Mouse (Mus musculus) stomach, embryonic 15.5 days (tissue): ENCODE measurements around the gene Fam178b. TPM values are rescaled to one million over a fixed set of nuclear protein-coding genes. Genes with fewer than 3 reads are reported as not detected.

Source experiments
- ATAC-seq: fragments of 200-750 bp; cut with Nextera tagmentation; 2 replicates; pipeline ENCODE4 v1.8.0; 2017; ENCODE audit warnings: low read depth, moderate number of reproducible peaks, moderate TSS enrichment; ENCODE audit not compliant: insufficient read depth, low FRiP score
- H3K27ac ChIP-seq: fragments of 300-500 bp; sonication (generic); 2 replicates; pipeline ENCODE4 v1.5.1; 2015; ENCODE audit warnings: mild to moderate bottlenecking, inconsistent platforms
- H3K27me3 ChIP-seq: fragments of 300-500 bp; sonication (generic); replicated peaks from 2 replicates; pipeline ENCODE4 v1.6.1; 2015; ENCODE audit warnings: inconsistent platforms
- H3K36me3 ChIP-seq: fragments of 300-500 bp; sonication (generic); 2 replicates; pipeline ENCODE4 v1.6.1; 2015; ENCODE audit warnings: inconsistent platforms
- H3K4me1 ChIP-seq: fragments of 300-500 bp; sonication (generic); 2 replicates; pipeline ENCODE4 v1.6.1; 2015; ENCODE audit warnings: inconsistent platforms
- H3K4me2 ChIP-seq: fragments of 300-500 bp; sonication (generic); 2 replicates; pipeline ENCODE4 v1.6.1; 2015; ENCODE audit warnings: mild to moderate bottlenecking, inconsistent platforms
- H3K4me3 ChIP-seq: fragments of 300-500 bp; sonication (generic); replicated peaks from 2 replicates; pipeline ENCODE4 v1.5.1; 2015; ENCODE audit warnings: inconsistent platforms
- H3K9ac ChIP-seq: fragments of 300-500 bp; sonication (generic); 2 replicates; pipeline ENCODE4 v1.6.1; 2015; ENCODE audit warnings: inconsistent platforms
- H3K9me3 ChIP-seq: fragments of 300-500 bp; sonication (generic); 2 replicates; pipeline ENCODE4 v1.6.1; 2016; ENCODE audit warnings: inconsistent platforms
- WGBS: fragments of 180-500 bp; shearing (Covaris S2); methylation state at CpG from one replicate; pipeline ENCODE4 v1.1.7; 2015; 5-methylcytosine and 5-hydroxymethylcytosine counted together
- polyA plus RNA-seq: library from polyadenylated mRNA; unstranded; fragments of >200 nt; fragmentation: Nextera tagmentation; extraction: Ambion mirVana; gene quantifications from 2 replicates; pipeline ENCODE4 v1.2.1, GENCODE M21; 2015

The Fam178b gene
- polyA plus RNA-seq, 1 experiment from 2014 or later: 0.96 TPM

DNA sequence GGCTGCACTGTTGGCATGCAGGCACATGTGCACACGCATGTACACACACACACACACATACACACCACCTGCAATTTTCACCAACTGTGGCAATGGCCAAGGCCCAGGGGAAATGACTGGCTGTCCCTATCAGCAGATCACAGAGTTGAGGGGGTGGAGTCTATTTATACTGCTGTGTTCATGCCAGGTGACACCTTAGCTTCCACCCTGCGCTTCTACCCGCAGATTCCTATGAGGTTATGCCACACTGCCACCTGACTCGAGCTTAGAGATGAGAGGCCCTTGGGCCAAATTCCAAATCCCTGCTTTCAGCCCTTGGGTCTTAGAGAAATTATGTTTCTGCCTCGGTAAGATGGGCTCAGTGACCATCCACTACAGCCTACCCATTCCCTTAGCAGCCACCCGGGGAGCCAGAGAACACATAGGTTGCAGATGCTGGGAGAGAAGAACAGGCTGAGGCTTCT, 148.4 kb downstream of the Fam178b start:
- no peak overlapping the region for H3K27ac ChIP-seq
- no peak for ATAC-seq
- H3K9ac ChIP-seq: no peak overlapping the region
- H3K27me3 ChIP-seq: no peaks in the 10 kb centered on the region
- H3K4me2 ChIP-seq: no peak overlapping the region
- H3K4me3 ChIP-seq: no peak overlapping the region
- H3K9me3 ChIP-seq: no peaks in the 10 kb centered on the region
- peaks cover 8% of the 10 kb centered on the region; the same call in 1 of the 2 replicates for H3K4me1 ChIP-seq
- WGBS: 73% methylated on average over 6 of the region's 6 CpGs
- H3K36me3 ChIP-seq: 0 out of 2 replicates have a peak, but pooled peaks cover 5% of the 10 kb centered on the region

DNA sequence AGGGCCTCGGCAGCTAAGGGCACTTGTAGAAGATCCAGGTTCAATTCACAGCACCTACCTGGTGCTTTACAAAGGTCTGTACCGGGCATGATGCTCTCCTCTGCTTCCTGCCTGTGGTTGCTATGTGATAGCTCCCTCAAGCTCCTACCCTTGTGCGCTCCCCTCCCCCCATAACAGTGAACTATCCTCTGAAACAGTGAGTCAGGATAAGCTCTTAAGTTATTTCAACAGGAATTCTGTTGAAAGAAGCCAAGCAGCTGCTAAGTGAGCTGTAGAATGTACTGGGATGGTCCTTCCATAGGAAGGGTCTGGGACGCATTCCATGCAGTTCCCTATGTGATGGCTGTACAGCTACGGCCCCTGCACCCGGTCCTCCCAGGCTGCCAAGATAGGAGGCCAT, 149.4 kb downstream of the Fam178b start:
- H3K27me3 ChIP-seq: no peaks in the 10 kb centered on the region
- H3K4me1 ChIP-seq: peaks cover 9% of the 10 kb centered on the region; the same call in 1 of the 2 replicates
- no peak overlapping the region for H3K4me2 ChIP-seq
- H3K4me3 ChIP-seq: no peak overlapping the region
- ATAC-seq: no peak
- H3K36me3 ChIP-seq: 0 out of 2 replicates have a peak, but pooled peaks cover 5% of the 10 kb centered on the region
- H3K27ac ChIP-seq: no peak overlapping the region
- H3K9me3 ChIP-seq: no peaks in the 10 kb centered on the region
- H3K9ac ChIP-seq: no peak overlapping the region
- WGBS: 72% methylated on average over 6 of the region's 6 CpGs

DNA sequence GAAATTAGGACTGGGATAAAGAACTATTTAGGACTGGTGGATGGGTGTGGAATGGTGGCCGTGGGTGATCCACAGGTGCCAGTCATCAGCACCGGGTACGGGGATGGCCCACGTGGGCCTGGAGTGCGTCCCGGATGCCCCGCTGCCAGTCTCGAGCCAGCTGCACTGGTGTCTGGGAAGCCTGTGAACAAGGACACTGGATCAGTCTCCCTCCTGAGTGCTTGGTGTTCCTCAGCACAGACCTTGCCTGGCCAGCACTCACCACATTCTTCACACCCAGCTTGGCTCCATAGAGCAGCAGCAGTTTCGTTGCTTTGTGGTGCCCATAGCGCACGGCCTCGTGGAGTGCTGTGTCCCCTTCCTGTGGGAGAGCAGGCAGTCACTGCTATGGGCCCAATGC, 151.5 kb downstream of the Fam178b start:
- Histone ChIP-seq H3K4me2 (no peak overlapping the region), H3K27ac (no peak overlapping the region), H3K36me3 (no peaks in the 10 kb centered on the region), H3K4me3 (no peak overlapping the region), H3K9ac (no peak overlapping the region), H3K9me3 (no peaks in the 10 kb centered on the region), H3K4me1 (peaks cover 18% of the 10 kb centered on the region; the same call in 1 of the 2 replicates), H3K27me3 (no peaks in the 10 kb centered on the region)
- no peak for ATAC-seq
- 88% methylated on average over 12 of the region's 12 CpGs for WGBS

DNA sequence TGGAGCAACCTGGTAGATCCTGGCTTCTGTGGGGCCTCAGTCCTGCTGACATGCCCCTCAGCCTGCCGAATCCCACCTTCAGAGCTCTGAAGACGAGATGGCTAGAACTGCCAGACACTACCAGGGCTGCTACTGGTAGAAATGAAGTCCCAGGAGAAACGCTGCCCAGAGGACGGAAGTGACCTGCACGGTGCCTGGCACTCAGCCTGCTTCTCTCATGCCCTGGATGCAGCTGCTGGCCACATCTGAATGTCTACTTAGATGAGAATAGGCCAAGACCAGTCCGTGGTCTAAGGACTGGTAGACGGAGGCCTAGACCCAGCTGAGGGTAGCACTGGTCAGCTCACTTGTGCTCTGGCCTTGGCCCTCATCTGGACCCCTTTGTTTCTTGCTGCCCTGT, 152.0 kb downstream of the Fam178b start:
- 89% methylated on average over 7 of the region's 7 CpGs for WGBS
- Histone ChIP-seq H3K9me3 (no peaks in the 10 kb centered on the region), H3K4me1 (peaks cover 18% of the 10 kb centered on the region; the same call in 1 of the 2 replicates), H3K4me2 (no peak overlapping the region), H3K9ac (no peak overlapping the region), H3K27ac (no peak overlapping the region), H3K36me3 (peaks cover 5% of the 10 kb centered on the region; the same call in 1 of the 2 replicates), H3K4me3 (no peak overlapping the region), H3K27me3 (no peaks in the 10 kb centered on the region)
- no peak for ATAC-seq

DNA sequence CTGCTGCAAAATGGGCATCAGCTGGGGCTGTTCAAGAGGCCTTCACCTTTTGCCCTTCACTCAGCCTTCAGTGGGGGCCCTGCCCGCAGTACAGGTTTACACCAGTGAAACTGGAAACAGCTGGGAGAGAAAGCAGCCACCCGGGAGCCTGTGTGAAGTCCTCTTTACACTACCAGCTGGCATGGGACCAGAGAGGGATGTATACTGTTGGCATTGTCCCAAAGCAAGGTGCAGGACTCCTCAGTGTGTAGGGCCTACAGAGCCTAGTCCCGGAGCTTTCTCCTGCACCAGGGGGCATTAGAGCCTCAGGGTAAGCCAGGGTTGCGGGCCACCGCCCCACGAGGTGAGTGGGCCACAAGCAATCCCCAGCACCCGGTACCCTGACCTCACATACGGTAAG, 152.5 kb downstream of the Fam178b start:
- 73% methylated on average over 8 of the region's 8 CpGs for WGBS
- peaks cover 8% of the 10 kb centered on the region for H3K36me3 ChIP-seq
- no peaks in the 10 kb centered on the region for H3K9me3 ChIP-seq
- no peak overlapping the region for H3K4me3 ChIP-seq
- H3K27ac ChIP-seq: no peak overlapping the region
- no peak overlapping the region for H3K4me2 ChIP-seq
- H3K9ac ChIP-seq: no peak overlapping the region
- ATAC-seq: 0 out of 2 replicates have a peak, but pooled peaks have one; percentile 19
- H3K27me3 ChIP-seq: no peaks in the 10 kb centered on the region
- H3K4me1 ChIP-seq: peaks cover 18% of the 10 kb centered on the region; the same call in 1 of the 2 replicates

DNA sequence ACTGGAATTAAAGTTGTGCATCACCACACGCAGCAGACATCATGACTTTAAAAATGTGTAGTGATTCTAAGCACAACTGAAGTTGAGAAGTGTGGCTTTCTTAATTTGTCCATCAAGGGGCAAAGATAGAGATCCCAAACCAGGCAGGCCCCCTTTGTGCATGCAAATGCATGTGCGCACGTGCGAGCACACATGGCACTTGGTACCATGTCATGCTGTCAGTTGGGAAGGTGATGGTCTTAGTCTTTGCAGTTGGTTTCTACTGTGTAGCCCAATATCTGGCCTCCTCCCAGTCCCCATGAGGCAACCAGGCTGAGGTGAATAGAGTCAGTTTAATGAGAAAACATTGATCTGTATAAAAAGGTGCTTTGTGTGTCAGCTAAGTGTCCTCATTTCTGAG, 153.1 kb downstream of the Fam178b start:
- H3K9me3 ChIP-seq: no peaks in the 10 kb centered on the region
- no peak overlapping the region for H3K27ac ChIP-seq
- H3K36me3 ChIP-seq: peaks cover 14% of the 10 kb centered on the region
- no peak overlapping the region for H3K9ac ChIP-seq
- H3K4me2 ChIP-seq: no peak overlapping the region
- ATAC-seq: no peak
- H3K27me3 ChIP-seq: no peaks in the 10 kb centered on the region
- H3K4me3 ChIP-seq: no peak overlapping the region
- peaks cover 18% of the 10 kb centered on the region; the same call in 1 of the 2 replicates for H3K4me1 ChIP-seq
- 93% methylated on average over 4 of the region's 4 CpGs for WGBS

DNA sequence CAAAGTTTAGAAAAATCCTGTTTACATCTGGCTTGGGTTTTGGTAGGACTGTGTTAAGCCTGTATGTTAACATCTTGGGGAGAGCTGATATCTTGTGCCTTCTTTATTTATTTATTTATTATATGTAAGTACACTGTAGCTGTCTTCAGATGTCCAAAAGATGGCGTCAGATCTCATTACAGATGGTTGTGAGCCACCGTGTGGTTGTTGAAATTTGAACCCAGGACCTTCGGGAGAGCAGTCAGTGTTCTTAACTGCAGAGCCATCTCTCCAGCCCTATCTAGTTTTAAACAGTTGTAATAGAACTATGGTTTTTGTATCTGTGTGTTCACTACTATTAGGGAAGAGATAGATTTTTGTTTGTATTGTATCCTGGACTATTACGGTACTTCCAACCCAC, 153.7 kb downstream of the Fam178b start:
- no peak overlapping the region for H3K9ac ChIP-seq
- no peaks in the 10 kb centered on the region for H3K27me3 ChIP-seq
- no peak overlapping the region for H3K4me2 ChIP-seq
- no peak overlapping the region for H3K4me3 ChIP-seq
- 83% methylated on average over 4 of the region's 4 CpGs for WGBS
- peaks cover 18% of the 10 kb centered on the region for H3K36me3 ChIP-seq
- H3K4me1 ChIP-seq: peaks cover 18% of the 10 kb centered on the region; the same call in 1 of the 2 replicates
- no peak overlapping the region for H3K27ac ChIP-seq
- ATAC-seq: no peak
- H3K9me3 ChIP-seq: no peaks in the 10 kb centered on the region

DNA sequence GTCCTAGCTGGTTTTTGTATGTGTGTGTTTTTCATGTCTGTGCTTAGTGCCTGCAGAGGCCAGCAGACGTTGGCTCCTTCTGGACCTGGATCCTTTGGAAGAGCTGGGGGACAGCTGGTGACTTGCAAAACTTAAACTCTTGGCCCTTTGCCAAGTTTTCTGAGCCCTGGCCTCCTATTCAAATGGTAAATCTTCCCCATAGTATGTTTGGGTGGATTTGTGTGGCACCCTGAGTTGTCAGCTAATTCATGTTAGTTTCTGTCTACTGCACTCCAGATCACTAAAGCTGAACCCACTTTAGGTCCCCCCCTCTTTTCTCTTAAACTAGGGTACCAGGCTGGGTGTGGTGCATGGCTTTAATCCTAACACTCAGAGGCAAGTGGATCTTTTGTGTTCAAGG, 154.6 kb downstream of the Fam178b start:
- H3K27me3 ChIP-seq: no peaks in the 10 kb centered on the region
- ATAC-seq: no peak
- H3K4me3 ChIP-seq: no peak overlapping the region
- H3K9ac ChIP-seq: no peak overlapping the region
- WGBS: 15% methylated on average over 1 of the region's 1 CpGs
- H3K27ac ChIP-seq: no peak overlapping the region
- H3K4me1 ChIP-seq: peaks cover 24% of the 10 kb centered on the region
- peaks cover 18% of the 10 kb centered on the region for H3K36me3 ChIP-seq
- H3K4me2 ChIP-seq: no peak overlapping the region
- no peaks in the 10 kb centered on the region for H3K9me3 ChIP-seq

DNA sequence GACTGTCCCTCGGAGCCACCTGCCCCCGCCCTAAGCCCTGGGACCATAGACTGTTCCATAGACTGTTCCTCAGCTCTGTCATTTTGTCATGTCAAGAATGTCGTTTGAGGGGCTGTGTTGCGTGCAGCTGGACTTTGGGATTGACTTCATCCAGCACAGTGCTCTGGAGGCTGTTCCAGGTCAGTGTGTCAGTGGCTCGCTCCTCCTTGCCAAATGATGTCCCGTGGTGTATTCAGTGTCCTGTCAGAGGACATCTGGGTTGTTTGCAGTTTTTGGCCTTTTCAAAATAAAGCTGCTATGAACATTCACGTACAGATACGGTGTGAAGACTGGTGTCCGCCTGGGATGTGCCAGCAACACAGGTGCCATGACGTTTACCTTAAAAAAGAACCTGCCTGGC, 156.1 kb downstream of the Fam178b start:
- Histone ChIP-seq H3K36me3 (peaks cover 22% of the 10 kb centered on the region), H3K4me1 (peaks cover 22% of the 10 kb centered on the region), H3K4me3 (no peak overlapping the region), H3K27ac (no peak overlapping the region), H3K4me2 (no peak overlapping the region), H3K9me3 (no peaks in the 10 kb centered on the region), H3K9ac (no peak overlapping the region), H3K27me3 (no peaks in the 10 kb centered on the region)
- no peak for ATAC-seq
- 89% methylated on average over 10 of the region's 10 CpGs for WGBS

DNA sequence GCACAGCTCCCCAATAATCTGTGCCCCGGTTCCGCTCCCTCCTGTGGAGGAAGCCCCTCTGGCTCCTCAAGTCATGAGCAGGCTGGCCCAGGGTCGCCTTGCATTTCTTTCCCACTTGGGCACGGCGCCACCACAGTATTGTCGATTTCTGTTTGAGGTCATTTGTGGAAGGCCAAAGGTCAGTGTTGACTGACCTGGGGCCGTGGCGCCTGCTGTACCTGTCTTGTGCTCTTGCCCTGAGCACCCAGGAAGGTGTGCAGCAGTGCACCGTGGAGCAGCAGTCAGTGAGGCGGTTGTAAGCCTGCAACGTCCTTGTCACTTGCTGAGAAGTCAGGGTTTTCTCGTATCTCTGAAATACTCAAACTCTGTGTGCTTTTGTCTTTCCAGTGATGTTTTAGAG, 157.2 kb downstream of the Fam178b start:
- Histone ChIP-seq H3K36me3 (peaks cover 33% of the 10 kb centered on the region), H3K27ac (no peak overlapping the region), H3K4me2 (no peak overlapping the region), H3K4me1 (peaks cover 20% of the 10 kb centered on the region), H3K9ac (no peak overlapping the region), H3K4me3 (no peak overlapping the region), H3K27me3 (no peaks in the 10 kb centered on the region), H3K9me3 (no peaks in the 10 kb centered on the region)
- no peak for ATAC-seq
- WGBS: 86% methylated on average over 12 of the region's 12 CpGs

DNA sequence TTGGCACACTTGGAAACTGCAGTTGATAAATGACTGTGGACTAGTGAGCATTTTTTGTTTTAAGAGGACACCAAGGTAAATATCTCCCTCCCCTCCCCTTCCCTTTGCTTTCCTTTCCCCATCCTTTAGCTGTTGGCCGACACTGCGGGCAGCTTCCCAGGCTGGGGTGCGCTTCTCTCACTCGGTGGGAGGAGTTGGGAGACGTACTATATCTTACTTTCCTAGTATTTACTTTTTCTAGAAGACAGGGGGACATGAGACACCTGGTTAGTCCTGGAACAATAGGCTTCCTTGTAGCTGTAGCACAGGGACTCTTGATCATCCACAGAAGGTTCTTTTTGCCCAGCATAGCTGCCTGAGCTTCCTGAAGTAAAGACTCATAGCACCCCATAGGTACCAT, 158.9 kb downstream of the Fam178b start:
- 39% methylated on average over 5 of the region's 5 CpGs for WGBS
- H3K36me3 ChIP-seq: peaks cover 46% of the 10 kb centered on the region
- H3K9me3 ChIP-seq: no peaks in the 10 kb centered on the region
- peak overlapping the region; percentile 80 for H3K27ac ChIP-seq
- no peak for ATAC-seq
- H3K9ac ChIP-seq: no peak overlapping the region
- no peak overlapping the region for H3K4me3 ChIP-seq
- H3K4me1 ChIP-seq: peaks cover 15% of the 10 kb centered on the region
- H3K4me2 ChIP-seq: no peak overlapping the region
- H3K27me3 ChIP-seq: no peaks in the 10 kb centered on the region

DNA sequence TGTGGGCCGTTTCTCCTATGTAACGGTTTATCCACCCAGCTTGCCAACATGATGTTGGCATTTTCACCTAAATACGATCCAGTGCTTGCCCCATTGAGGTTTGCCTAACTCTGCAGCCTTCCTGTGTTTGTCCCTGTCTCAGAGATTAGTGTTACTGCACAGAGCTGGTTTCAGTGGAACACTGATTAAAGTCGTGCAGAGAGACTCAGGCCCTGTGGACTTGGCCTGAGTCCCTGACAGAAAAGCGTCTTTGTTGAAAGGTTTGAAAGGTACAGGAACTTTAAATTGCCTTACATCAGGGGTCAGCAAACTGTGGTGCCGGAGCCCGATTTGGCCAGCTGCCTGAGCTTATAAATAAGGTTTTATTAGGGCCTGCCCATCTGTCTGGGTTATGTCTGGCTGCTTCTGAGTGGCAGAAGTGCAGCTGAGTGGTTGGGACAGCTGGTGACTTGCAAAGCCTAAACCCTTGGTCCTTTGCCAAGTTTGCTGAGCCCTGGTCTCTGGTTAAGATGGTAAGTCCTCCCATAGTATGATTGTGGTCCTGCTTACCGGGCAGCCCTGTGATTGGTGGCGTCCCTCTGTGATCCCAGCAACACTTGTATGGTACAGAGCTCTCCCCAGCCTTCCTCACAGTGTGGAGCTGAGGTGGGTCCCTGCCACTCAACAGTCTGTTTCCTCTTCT, 159.5 kb downstream of the Fam178b start:
- peaks cover 48% of the 10 kb centered on the region for H3K36me3 ChIP-seq
- no peak overlapping the region for H3K4me3 ChIP-seq
- H3K4me2 ChIP-seq: no peak overlapping the region
- no peak overlapping the region for H3K9ac ChIP-seq
- H3K9me3 ChIP-seq: no peaks in the 10 kb centered on the region
- WGBS: 51% methylated on average over 9 of the region's 9 CpGs
- peaks cover 14% of the 10 kb centered on the region for H3K4me1 ChIP-seq
- no peak for ATAC-seq
- peak overlapping the region; percentile 80 for H3K27ac ChIP-seq
- no peaks in the 10 kb centered on the region for H3K27me3 ChIP-seq
